Mouse (Mus musculus) heart, adult 9 months (tissue): ENCODE results near the gene Emid1.
A peak's percentile ranks its signal among the peaks of the same experiment; 100 is the strongest.

Source experiments
- DNase-seq, 2 experiments: peaks; one replicate each; pipeline ENCODE4 v3.0.0; 2022; ENCODE audit warnings: low spot score in 2 of 2

Emid1 gene

DNA sequence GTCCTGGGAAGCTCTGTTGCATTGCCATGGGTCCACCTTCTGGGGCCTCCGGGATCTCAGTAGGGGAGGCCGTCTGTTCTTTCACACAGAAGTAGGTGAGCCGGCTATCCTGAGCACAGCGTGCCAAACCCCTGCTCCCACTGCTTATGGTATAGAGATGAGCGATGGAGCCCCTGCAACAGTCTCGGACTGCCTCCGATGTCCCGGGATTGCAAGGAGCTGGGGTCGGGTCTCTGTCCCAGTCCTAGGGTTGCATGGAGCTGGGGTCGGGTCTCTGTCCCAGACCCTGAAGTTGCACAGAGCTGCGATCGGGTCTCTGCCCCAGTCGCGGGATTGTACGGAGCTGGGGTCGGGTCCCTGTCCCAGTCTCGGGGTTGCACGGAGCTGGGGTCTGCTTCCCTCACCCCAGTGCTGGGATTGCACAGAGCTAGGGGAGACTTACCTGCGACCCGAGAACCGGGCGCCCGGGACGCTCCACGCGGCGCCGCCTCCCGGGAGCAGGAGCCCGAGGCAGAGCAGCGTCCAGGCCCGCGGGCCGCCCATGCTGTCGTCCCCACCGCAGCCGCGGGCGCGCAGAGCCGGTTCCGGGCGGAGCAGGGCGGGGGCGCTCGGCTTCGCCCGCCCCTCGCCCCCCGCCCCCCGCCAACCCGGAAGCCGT, at the start of gene Emid1:
Emid1 (minus strand) TSS at position 578 of the 658 bp plus-strand sequence.
- DNase-seq = no peak

DNA sequence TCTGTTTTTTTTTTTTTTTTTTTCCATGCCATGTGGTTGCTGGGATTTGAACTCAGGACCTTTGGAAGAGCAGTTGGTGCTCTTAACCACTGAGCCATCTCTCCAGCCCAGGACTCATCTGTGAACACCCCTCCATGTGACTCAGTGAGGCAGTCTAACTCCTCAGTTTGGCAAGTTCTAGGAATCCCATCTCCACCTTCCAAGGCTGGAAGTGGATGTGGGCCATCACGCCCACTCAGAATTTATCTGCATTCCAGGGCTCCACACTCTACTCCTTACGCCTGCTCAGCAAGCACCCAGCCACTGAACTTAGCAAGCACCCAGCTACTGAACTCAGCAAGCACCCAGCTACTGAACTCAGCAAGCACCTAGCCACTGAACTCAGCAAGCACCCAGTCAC, 47.8 kb upstream of the Emid1 start:
- no peak for DNase-seq

DNA sequence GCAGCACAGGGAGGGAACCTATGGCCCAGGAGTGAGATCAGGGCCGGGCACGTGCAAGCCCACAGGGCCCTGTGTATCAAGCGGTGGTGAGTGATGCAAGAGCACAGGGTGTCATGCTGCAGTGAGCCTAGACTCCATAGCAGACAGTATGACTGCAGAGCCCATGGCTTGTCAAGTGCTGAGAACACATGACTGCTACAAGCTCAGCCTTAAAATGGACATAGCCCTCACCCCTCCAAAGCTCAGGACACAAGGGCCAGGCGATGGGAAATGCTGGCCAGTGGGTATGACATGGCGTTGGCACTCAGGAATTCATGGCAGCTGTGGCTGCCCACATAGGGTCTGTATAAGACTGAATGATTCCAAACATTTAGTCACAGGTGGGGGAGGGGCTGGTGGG, 45.0 kb upstream of the Emid1 start:
- DNase-seq = no peak

DNA sequence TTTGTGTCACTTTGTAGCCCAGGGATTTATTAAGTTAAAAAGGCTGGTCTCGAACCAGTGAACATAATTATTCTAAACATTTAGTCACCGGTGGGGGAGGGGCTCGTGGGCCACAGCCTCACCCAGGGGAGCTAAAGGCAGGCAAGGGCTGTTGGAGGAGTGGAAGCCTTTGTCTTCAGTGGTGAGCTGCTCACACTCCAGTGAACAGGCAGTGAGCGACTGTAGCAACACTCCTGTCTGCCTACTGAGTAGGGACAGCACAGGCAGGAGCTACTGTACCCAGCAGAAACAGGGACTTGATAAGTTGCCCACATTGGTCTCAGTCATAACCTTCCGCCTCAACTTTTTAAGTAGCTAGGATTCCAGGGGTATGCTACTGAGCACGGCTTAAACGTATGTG, 44.5 kb upstream of the Emid1 start:
- no peak for DNase-seq

DNA sequence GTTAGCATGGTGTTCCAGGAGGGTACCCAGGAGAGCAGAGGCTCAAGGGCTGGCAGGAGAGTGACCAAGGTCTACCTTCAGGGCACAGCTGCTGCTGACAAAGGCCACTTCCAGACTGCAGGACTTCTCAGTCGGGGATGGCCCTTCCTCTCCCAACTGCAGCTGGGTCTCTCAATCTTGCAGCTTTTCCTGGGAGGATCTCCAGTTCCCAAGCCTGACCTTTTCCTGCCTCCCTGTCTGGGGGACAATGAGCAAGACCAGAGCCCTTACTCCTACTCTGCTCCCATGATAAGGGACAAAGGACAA, 41.5 kb upstream of the Emid1 start:
- no peak for DNase-seq

DNA sequence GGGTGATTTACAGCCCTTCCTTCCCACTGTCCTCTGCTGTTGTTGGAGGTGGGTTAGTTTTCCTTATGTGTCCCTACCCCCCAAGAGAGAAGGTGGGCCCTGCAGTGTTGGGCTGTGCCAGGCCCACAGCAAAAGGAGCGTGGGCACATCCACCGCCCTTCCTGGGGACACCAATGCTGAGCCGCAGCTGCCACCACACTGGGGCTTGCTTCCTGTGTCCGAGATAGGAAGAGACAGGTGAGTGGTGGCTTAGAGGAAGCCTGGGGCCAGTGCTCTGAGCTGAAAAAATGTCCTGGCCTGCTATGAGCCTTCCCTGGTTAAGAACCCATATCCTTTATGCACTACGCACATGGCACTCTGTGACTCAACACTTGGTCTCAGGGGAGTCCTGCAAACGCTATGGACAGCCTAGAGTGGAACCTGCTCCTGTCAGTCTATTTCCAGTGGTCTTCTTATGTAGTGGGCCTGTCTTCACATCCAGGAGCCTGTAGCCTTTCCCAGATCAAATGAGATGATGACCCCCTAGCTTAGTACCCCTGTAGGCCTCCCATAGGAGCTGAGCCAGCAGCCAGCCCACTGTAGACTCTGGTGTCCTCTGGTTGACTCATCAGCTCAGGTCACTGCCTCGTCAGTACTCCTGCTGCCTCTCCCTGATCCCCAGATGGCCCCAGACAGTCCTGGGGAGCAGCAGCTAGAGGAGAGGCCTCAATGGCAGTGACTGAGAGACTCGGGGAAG, 41.0 kb upstream of the Emid1 start:
- DNase-seq = no peak

GRCm38 (mm10) chr11:5192084-5192516, 40.0 kb upstream of the Emid1 start:
- peak; percentile 55 to 71 for DNase-seq

GRCm38 (mm10) chr11:5189239-5189933, 37.3 kb upstream of the Emid1 start:
- no peak for DNase-seq

- DNase-seq = no peak
These were observed 36.1 kb upstream of the Emid1 start for GRCm38 (mm10) chr11:5188170-5188569.

- DNase-seq = no peak
These were observed 32.8 kb upstream of the Emid1 start for GRCm38 (mm10) chr11:5184832-5185231.

DNA sequence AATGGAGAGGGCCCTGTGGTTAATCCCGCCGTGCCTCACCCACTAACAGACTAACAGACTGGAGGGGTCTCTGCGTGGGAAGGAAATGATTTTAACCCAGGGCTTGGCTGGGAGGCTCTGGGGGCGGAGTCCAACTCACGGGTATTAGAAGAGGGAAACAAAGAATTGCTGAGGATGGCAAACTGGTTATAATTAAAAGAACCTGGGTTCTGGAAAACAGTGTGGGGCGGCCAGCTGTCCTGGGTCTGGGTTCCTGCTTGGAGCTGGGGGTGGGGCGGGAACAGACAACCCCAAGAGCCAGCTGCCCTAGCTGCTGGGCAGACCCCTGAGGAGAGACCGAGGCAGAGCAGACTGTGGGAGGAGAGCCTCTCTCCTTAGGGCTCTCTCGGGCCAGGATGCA, 32.2 kb upstream of the Emid1 start:
- DNase-seq = no peak

DNA sequence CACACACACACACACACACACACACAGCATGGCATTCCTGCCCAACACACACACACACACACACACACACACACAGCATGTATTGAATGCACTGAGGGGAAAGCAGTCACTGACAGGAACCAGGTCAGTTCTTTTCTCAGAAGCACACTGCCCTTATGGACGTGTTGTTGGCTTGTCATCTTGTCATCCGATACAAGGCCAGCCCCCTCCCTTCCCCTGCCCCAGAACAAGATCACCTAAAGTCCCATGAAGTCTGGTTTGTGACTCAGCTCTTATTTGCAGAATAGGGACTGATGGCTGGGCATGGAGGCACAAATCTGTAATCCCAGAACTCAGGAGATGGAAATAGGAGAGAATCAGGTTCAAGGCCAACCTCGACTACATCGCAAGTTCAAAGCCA, 30.8 kb upstream of the Emid1 start:
- no peak for DNase-seq

DNA sequence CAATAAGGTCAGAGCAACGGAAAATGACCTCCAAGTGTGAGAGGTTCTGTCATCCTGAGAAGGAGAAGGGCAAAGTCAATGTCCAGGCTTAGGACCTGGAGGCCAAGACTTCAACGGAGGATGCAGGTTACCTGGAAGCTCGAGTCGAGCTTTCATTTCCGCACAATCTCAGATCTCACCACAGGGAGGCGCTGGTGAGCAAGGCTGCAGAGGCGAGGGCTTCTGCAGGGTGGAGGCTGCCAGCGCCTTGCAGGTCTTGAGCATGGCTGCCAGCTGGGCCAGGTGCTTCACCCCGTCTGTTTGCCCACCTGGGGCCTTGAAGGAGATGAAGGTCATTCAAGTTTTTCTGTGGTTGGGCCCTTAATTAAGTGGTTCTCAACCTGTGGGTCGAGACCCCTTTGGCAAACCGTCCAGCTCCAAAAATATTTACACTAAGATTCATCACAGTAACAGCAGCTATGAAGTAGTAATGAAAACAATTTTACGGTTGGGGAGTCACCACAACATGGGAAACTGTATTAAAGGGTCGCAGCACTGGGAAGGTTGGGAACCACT, 29.9 kb upstream of the Emid1 start:
- DNase-seq = peak; percentile 26 to 54

- DNase-seq = no peak
These were observed 27.3 kb upstream of the Emid1 start for GRCm38 (mm10) chr11:5179391-5179790.

- no peak for DNase-seq
These were observed 25.1 kb upstream of the Emid1 start for GRCm38 (mm10) chr11:5177171-5177570.

DNA sequence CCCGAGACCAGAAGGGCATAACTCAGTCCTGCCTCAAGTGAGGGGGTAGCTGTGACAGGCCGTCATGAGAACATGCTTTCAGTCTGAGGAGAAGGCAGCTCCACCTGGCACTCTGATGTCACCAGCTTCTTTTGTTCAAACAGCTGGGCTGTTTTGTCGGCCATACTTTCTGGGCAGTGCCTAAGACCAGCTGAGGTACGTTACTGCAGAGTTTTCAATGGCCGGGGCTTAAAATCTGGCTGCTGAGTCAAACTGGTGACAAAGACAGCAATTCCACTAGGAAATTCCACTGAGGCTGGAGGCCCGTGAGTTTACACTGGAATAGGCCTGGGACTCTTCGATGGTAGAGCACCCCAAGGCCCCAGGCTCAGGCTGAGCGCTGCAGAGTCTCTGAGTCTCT, 24.6 kb upstream of the Emid1 start:
- DNase-seq = no peak

- DNase-seq = no peak
These were observed 23.8 kb upstream of the Emid1 start for GRCm38 (mm10) chr11:5175866-5176265.

DNA sequence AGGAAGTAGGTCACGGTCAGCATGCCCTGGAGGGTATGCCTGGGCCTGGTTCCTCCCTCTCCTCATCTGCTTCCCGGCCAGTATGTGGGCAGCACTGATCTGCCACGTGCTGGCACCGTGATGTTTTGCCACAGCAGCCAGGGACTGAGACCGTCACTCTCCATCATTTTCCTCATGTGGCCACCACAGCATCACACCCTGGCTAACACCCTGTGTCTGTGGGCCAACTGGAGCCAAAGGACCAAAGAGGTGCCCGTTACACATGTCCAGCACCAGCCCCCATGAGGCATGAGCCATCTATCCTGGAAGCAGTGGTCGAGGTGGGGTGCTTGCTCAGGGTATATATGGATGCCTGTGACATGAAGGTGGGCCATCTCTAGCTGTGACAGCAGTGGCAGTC, 23.1 kb upstream of the Emid1 start:
- no peak for DNase-seq

- DNase-seq = no peak
These were observed 20.8 kb upstream of the Emid1 start for GRCm38 (mm10) chr11:5172861-5173260.

DNA sequence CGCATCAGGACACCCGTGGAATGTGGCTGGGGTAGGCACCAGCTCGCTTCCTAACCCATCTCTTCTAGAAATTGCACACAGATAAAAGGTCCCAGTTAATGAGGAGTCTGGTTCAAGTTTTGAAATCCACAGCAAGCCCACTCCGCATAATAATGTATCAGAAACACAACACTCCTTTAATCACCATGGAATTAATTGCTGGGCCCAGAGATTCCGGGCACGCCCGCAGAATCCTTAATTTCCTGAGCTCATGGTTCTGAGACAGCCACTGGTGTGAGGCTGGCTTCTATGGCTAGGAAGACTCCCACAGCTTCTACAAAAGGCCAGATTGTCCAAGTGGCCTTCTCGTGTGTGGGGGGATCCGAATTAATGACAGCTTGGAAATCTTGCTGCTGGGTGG, 15.3 kb upstream of the Emid1 start:
- no peak for DNase-seq

DNA sequence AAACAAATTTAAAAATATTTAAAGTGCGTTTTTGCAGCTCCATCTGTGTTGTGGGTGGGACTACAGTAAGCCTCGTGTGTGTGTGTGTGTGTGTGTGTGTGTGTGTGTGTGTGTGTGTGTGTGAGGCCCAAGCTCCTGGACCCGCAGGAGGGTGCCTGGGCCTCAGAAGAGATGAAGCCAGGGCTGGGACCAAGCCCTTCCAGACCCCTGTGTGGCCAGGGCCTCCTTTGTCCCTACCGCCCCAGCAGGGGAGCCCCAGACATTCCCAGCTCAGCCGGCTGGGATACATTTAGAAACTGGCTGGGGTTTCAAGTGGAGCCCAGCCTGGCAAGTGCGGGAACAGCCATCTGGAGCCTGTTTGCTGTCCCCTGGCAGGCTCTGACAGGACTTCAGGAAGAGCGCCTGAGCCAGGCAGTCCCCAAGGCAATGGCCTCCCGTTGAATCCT, 13.4 kb upstream of the Emid1 start:
- peak; percentile 75 to 79 for DNase-seq

GRCm38 (mm10) chr11:5164310-5164709, 12.3 kb upstream of the Emid1 start:
- no peak for DNase-seq

- no peak for DNase-seq
These were observed 11.4 kb upstream of the Emid1 start for GRCm38 (mm10) chr11:5163421-5163820.
